In the genomic region with DNA sequence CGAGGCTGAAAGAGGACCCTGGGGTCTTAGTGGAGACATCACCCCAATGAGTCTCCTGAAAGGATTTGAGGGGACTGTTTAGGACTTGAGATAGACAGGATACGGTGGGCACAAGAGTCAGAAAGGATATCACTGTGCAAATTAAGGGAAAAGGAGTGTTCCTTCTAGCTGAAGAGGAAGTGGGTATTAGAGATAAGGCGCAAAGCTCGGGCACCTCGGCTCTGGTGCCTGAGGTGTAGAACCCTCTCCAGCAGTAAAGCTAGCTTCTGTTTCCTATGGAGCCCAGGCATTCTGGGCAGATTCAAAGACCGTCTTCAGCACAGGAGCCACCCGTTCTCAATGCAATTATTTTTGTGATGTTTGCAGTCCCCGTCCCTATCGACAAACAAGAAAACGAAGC, we compare ENCODE assay signal across 15 mouse cellular contexts. TPM values are rescaled to one million over a fixed set of nuclear protein-coding genes. Genes with fewer than 3 reads are reported as not detected.
"Had no signal": no experiment of that assay in that cellular context is flagged by ENCODE, and none has a peak within 500 bp of the region (broad histone marks: within the 10 kb centered on the region; RNA-seq: fewer than 3 reads in every experiment).

No protein-coding gene starts in this region.

- H3K4me1 ChIP-seq: liver, embryonic 13.5 days; midbrain, embryonic 15.5 days; neural tube, embryonic 13.5 days had no signal

- H3K36me3 ChIP-seq: limb, embryonic 15.5 days; liver, embryonic 13.5 days; midbrain, embryonic 15.5 days; neural tube, embryonic 13.5 days had no signal

- ATAC-seq: midbrain, embryonic 15.5 days had no signal

- H3K4me2 ChIP-seq: limb, embryonic 15.5 days; liver, embryonic 13.5 days; midbrain, embryonic 11.5 days; midbrain, embryonic 15.5 days; neural tube, embryonic 13.5 days had no signal

- H3K4me3 ChIP-seq: limb, embryonic 15.5 days; liver, embryonic 13.5 days; megakaryocyte, embryonic 14.5 days; midbrain, embryonic 15.5 days; neural tube, embryonic 13.5 days had no signal

- H3K9me3 ChIP-seq: limb, embryonic 15.5 days; liver, embryonic 13.5 days; megakaryocyte, embryonic 14.5 days; midbrain, embryonic 15.5 days; neural tube, embryonic 13.5 days had no signal

- H3K9ac ChIP-seq: limb, embryonic 15.5 days; liver, embryonic 13.5 days; midbrain, embryonic 15.5 days; neural tube, embryonic 13.5 days had no signal

- H3K27me3 ChIP-seq: limb, embryonic 15.5 days; liver, embryonic 13.5 days; megakaryocyte, embryonic 14.5 days; midbrain, embryonic 15.5 days; neural tube, embryonic 13.5 days had no signal

- H3K27ac ChIP-seq: kidney, postnatal 0 days; limb, embryonic 15.5 days; liver, embryonic 13.5 days; midbrain, embryonic 15.5 days; neural tube, embryonic 13.5 days had no signal

- DNase-seq: kidney, adult 11 months; kidney, adult 9 months; layer of hippocampus, adult 9-11 months; layer of hippocampus, postnatal 36 days; liver, embryonic 13.5 days; lung, adult 18-20 months; retina, postnatal 1 day; thymus, postnatal 36 days had no signal

RNA-seq across cellular contexts. Expression of a gene that starts 56.9 kb away (rescaled TPM):
- total RNA-seq: monocyte, adult 5-6 weeks had no signal
